Mouse (Mus musculus) layer of hippocampus, postnatal 10 days (tissue): ENCODE measurements around the gene Sucla2. TPM values are rescaled to one million over a fixed set of nuclear protein-coding genes. Genes with fewer than 3 reads are reported as not detected.
"Not testable (repeated sequence)": the region's sequence is repeated elsewhere in the genome, so short reads cannot be mapped to it uniquely, and the experiment has no call there.

Experiments used
- DNase-seq, 2 experiments: peaks; one replicate each; pipeline ENCODE4 v3.0.0; 2021; ENCODE audit warnings: low spot score in 2 of 2
- total RNA-seq, 2 experiments: library from RNA; stranded (reverse); gene quantifications; 2 replicates each; pipeline ENCODE4 v1.2.3; 2021

The Sucla2 gene
- total RNA-seq, 2 experiments from 2014 or later: 136 to 151 TPM

DNA sequence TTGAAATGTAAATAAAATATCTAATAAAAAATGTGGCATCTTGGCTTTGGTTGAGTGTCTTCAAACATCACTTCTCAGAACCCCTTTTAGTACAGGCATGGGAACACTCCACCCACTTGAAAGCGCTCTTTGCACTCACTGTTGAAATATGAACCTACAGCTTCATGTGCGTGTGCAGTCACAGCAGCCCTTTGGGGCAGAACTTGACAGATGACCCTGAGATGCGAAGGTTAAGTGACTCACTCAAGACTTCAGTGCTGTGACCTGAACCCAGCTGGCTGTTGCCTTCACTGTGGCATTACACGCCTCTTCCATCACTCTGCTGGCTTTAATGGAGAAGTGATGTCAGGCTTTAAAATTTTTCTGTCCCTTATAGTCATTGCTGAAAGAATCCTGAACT, 82.6 kb downstream of the Sucla2 start:
- no peak for DNase-seq

- no peak for DNase-seq
Observed at GRCm38 (mm10) chr14:73608668-73609481, 83.8 kb downstream of the Sucla2 start.

GRCm38 (mm10) chr14:73614961-73615360, 89.8 kb downstream of the Sucla2 start:
- DNase-seq: not testable (repeated sequence)

DNA sequence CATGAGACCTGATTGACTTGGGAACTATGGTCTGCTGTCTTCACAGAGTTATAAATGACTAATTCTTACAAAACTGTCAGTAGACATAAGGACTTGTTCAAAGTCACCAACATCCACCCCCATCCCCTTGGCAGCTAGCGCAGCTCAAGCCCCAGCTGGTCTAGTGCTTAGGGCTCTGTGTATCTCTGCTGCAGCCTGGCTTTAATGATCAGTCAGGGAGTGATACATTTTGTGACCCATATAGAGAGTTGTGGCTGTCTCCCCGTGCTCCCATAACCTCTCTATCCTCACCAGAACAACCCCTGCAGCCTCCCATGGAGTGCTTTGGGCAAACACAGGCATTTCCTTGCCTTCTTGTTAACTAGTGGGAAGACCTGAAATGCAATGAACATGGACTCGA, 95.8 kb downstream of the Sucla2 start:
- DNase-seq: no peak

- DNase-seq: no peak
Observed at GRCm38 (mm10) chr14:73622988-73623387, 97.9 kb downstream of the Sucla2 start.

DNA sequence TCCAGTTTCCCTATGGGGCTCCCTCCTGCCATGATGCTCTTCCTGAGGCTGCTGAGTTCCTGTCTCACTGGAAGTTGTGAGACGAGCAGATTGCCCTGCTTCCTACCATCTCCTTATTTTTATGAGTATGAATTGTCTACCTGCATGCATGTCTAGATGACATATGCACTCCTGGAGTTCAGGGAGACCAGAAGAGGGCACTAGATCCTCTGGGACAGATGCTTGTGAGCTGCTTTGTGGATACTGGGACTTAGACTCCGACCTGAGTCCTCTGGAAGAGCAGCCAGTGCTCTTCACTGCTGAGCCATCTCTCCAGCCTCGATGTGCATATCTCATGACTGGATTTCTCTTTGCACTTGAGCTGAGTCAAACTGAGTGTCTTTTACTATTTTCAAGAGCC, 100.3 kb downstream of the Sucla2 start:
- no peak for DNase-seq

GRCm38 (mm10) chr14:73631511-73631910, 106.4 kb downstream of the Sucla2 start:
- DNase-seq: no peak

DNA sequence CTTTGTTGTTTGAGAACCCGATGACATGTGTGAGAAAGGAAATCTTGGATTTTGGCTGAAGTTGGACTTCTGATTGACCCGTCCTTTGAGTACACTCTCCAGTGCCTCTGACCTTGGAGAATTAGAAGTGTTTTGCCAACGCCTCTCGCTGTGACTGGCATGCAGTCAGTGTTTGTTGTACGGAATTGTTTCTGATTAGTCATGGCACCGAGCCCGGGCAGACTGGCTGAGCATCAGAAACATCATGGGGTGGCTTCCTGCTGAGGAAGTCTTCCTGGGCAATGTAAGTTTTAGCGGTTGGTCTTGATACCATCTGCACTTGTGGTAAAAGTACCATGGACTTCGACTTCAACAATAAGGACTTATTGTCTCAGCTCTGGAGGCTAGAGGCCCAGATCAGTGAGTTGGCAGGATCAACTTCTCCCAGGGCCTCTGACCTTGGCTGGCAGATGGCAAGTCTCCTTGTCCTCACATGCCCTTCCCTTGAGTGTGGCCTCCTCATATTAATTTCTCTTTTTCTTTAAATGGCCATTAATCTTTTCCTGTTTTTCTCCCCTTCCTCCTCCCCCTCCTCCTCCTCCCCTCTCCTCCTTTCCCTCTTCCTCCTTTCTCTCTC, 107.6 kb downstream of the Sucla2 start:
- peak; percentile 64 to 73 for DNase-seq

DNA sequence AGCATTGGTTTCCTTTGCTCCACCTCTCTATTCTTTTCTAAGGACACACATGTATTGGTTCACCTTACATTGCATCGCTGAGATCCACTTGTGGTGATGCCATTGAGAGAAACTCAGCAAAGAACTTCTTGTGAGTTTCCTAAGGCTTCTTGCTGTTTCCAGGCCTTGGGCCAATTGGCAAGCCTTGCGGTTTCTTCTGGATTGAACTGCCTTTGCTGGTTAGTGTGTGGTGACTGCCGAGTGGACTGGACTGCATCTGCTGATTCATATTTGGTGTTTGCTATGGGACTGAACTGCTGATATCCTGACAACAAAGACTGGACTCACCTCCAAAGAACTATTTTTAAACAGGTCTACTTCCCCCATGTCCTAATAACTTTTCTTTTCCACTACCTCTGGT, 109.2 kb downstream of the Sucla2 start:
- peak in 1 of 2 experiments; percentile 12 for DNase-seq

DNA sequence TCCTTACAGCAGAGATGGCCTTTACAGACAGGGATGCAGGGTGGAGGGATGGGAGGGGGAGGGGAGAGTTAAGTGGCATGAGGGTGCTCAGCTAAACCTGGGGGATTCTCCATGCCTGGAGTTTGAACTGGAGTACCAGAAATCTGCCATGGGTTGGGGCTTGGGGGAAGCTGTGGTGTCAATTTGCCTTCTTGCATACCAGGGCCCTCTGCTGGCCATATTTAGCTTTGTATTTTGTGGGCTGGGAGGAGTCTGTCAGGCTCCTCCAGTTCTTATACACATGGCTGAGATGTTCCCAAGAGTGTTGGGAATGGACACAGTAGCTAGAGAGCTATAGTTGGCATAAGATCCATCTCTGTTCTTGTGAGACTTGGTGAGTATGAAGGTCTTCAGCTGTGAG, 112.3 kb downstream of the Sucla2 start:
- no peak for DNase-seq

Other genes with a start within 250 kb of the Sucla2 start
- 10 to 100 TPM; 42.4 to 49.7 TPM for gene Rb1, start 199.5 kb upstream of the Sucla2 start, total RNA-seq
- gene Itm2b, start 140.0 kb upstream of the Sucla2 start, total RNA-seq: 100 to 1,000 TPM; 792 to 848 TPM
- 10 to 100 TPM; 34.0 to 35.7 TPM for gene Med4, start 15.3 kb upstream of the Sucla2 start, total RNA-seq
- 1 to 10 TPM; 5.7 to 7.4 TPM for gene Nudt15, start 22.9 kb downstream of the Sucla2 start, total RNA-seq
- not detected for gene Gm21750, start 135.9 kb downstream of the Sucla2 start, total RNA-seq